Mouse (Mus musculus) right cerebral cortex, postnatal 14 days (tissue): ENCODE measurements around the gene St3gal4.
A peak's percentile ranks its signal among the peaks of the same experiment; 100 is the strongest.
"Not testable (repeated sequence)": the region's sequence is repeated elsewhere in the genome, so short reads cannot be mapped to it uniquely, and the experiment has no call there.

ENCODE experiments used
- DNase-seq: peaks from one replicate; pipeline ENCODE4 v3.0.0; 2022

Gene St3gal4

DNA sequence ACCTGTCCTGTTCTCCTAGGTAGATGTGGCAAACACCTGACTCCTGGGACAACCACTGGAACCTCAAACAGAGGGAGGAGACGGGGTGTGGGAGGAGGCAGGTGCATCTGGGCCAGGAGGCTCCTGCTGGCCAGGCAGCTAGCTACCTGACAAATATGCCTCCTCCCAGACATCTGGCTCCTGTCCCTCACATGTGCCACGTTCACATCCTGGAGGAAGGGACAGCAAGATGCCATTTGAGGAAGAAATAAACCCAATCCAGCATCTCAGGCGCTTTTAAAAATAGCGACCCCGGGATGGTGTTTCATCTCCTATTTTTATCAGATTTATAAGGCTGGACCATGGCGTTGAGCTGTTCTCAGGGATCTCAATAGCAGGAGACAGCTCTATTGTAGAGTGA, at the start of gene St3gal4:
St3gal4 (minus strand) TSS at position 101 of the 400 bp plus-strand sequence.
- DNase-seq = no peak

DNA sequence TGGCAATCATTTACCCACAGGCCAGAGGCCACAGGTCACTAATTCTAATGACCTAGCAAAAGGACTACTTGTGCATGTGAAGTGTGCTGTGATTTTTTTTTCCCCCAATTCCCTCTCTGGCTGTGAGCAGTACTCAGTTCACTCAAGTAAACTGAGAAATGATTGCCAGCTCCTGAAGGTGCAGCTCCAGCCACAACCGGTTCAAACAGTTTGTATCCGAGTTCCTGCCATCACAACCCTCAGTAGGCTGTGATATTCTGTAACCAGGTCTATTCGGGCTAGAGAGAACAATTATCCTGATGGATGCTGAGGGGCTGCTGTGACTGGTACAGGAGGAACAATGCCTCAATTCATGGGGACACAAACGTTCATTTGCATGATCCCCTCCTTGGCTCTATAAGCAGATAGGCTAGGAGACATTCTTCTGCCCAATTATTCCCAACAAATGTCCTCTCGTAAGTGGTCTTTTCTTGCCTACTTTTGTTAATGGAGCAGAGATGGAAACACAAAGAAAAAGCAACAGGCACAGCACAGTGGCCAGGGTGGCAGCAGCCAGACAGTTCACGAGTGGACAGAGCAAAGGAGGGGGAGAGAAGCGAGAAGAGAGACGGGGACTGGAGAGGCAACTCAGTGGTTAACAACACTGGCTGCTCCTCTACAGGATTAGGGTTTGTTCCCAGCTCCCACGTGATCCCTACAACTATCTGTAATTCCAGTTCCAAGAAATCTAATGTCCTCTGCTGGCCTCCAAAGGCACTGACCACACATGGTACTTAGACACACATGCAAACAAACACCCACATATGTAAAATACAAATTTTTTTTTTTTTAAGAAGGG, 47.9 kb upstream of the St3gal4 start:
- DNase-seq = no peak

DNA sequence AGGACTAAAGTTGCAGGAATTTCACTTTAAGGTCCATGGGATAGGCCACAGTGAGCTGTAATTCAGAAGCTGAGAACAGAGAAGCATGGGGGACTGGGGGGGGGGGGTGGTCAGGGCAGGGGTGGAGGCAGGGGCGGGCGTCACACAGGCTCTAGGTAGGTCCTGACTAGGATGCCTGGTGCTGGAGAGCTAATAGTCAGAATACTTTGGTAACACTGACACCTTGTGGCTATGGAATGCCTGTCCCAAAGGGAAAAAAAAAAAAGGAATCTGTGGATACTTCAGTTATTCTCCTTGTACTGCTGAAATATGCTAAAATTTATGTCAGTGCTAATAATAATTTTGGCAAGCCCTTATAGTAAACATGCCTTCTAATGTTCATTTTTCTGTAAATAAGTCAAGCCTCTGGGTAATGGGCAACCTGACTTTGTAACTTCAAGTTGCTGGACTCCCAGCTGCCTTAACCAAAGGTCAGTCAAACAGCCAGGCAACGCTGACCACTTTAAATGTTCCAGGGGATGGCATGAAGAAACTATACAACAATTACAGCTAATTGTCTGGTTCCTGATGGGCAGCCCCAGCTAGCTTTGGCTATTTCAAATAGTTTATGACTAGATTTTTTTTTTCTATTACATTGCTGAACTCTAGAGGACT, 47.2 kb upstream of the St3gal4 start:
- no peak for DNase-seq

DNA sequence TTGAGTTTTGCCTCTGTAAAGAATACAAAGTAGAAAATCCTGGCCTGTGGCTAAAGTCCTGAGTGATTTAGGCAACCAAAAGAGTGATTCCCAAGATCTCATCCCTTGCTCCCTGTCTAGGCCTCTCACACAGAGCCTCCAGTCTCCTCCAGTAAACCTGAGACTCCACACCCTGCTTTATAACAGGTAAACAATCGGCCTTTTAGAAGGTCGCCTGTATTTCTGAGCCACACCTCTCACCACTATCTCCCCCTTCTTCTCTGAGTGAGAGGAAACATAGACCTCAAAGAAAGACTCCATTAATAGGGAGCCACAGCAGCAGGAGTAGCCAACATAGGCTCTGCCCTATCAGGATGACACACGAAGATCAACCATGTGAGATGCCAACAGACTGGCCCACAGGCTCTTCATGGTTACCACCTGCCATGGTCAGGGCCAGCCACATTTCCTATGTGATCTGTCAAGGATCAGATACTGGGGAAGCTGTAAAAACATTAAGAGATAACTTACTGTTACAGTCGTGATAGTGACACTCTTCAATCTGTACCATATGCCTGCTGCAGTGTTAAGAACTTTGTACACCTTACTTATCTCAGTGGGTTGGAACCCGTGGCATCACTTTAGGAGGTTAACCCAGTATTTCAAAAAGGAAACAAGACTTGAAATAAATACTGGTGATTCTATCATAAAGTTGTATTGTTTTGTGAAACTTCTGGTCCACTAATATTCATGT, 45.2 kb upstream of the St3gal4 start:
- DNase-seq = no peak

DNA sequence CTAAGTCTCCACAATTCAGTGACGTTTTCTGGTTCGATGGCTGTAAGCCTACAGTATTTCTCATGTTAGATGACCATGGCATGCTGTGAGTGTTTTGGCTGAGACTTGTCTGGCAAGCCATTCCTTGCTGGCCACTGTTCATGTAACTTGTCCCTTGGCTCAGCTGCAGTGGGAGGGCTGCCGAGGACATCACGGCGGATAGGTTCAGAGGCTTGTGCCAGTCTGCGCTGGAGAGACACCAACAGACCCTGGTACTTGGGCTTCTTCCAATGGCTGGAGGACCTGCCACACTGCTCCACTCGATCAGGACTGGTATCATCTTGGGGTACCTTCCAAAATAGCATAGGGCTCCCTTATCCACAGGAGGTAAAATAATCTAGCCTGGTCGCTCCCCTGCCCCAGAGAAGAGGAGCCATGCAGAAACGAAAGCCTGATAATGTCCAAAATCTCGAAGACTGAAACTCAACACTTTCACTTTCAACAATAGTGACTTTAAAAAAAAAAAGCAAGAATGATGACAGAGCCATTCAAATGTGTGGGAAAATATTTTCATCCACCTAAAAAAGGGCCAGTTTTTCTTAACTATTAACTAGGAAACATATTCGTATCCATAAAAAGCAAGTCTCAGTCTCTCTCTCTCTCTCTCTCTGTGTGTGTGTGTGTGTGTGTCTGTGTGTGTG, 44.1 kb upstream of the St3gal4 start:
- no peak for DNase-seq

DNA sequence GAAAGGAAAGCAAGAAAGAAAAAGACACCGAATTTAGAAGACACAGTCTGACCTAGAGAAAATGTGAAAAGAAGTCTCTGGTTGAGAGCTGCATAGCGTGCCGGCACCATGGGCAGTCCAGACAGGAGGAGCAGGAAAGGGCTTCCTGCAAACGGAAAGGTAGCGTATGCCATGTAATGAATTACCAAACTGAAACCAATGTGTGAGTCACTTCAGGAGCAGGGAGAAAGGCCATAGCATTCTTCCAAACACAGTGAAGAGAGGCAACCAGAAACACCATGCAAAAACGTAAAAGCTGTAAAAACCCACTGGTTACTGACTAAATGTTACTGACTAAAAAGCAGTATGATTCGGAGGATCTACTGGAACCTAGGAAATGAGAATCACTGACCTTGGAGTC, 42.7 kb upstream of the St3gal4 start:
- no peak for DNase-seq

DNA sequence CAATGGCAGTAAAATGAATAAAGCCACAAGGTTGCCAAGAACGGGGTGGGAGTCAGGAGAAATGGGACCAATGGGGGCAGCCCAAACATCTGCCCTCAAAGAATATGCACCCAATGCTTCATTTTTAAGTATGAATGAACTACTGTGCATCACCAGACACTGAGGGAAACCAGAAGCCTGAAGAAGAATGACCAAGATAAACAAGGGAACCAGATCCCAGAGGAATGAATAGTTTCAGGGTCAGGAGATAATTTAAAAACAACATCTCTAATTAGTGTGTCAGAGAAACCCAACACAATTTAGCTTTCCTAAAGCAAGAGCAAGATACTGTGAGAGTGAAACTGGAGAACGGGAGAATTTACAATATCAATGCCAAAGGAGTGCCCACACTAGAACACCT, 41.6 kb upstream of the St3gal4 start:
- DNase-seq = no peak

DNA sequence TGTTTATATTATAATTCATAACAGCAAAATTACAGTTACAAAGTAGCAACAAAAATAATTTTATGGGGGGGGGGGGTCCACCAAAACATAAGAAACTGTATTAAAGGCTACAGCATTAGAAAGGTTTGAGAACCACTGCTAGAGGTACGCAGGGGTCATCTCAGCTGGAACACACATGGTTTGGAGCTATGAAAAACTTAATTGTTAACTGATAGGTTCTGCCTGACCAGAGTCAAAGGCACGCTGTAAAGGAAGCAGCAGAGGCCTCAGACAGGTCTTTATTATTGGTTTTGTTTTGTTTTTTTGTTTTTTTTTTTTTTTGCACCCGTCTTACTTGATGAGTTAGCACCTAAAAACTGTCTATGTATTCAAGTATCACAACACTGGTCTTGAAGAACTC, 39.4 kb upstream of the St3gal4 start:
- no peak for DNase-seq

DNA sequence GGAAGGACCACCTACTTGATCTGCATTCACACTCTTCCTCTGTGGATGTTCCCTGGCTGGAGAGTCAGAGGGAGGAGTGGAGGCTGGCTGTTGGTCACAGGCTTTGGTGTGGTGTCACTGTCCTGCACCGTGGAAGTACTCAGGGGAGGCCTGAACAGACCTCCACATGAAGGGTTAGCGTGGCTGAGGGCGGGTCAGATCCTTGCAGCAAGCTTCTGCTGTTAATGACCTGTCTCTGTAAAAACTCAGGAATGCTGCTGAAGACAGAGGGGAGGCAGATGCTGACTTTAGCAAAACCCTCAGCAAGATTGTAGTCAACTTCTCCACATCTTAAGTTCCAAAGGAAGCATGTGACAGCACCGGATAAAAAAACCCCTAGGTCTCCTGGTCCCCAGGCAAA, 37.8 kb upstream of the St3gal4 start:
- DNase-seq = no peak

DNA sequence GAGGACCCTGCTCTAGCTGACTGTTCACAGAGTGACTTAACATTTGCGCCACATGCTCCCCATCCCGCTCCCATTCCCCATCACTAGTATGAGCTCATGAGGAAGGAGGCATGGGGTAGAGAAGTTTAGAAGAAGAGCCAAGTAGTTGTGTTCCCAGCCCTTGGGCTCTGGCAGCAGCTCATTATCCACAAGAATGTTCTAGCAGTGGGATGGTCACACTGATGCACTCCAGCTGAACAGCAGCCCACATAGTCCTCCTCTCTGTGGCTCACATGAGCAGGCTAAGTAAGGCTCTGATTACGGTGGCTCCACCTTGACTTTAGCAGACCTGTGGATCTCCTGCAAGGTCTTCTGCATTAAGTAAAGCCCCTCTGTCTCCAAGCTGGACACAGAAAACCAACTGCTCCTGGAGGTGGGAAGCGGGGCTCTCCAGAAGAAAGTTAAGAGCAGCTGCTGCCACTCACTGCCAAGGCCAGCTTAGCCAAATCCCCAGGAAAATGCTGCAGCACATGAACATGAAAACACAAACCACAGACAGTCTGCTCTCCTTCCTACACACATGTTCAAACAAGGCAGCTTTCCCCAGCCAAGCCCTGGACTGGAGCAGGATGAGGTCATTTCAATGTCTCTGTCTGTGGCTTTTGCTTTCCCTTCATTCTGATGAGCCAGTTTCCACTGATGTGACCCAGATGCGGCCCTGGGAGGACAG, 37.1 kb upstream of the St3gal4 start:
- no peak for DNase-seq

DNA sequence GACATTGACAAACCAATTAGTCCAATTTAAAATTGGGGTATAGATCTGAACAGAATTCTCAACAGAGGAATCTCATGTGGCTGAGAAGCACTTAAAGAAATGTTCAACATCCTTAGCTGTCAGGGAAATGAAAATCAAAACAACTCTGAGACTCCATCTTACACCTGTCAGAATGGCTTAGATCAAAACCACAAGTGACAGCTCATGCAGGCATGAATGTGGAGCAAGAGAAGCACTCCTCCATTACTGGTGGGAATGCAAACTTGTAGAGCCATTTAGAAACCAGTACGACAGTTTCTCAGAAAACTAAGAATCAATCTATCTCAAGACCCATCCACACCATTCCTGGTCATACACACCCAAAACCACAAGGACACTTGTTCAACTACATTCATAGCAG, 33.9 kb upstream of the St3gal4 start:
- DNase-seq = no peak

DNA sequence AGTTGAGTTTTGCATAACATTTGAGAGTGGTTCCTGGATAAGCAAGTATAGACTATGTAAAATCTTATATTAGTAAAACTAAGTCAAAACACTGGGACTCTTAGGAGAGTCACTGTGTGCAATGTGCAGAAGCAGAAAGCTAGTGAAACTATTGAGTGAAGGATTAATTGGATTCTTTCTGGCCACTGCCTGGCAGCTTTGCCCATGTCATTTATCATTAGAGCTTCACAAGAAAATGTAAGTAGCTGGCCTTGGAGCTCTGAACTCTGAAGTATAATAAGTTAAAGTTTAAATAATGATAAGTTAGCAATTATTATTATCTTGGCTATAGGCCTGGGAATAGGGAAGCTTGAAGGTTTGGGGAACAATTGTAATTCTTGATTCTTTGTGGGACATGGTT, 29.8 kb upstream of the St3gal4 start:
- not testable (repeated sequence) for DNase-seq

DNA sequence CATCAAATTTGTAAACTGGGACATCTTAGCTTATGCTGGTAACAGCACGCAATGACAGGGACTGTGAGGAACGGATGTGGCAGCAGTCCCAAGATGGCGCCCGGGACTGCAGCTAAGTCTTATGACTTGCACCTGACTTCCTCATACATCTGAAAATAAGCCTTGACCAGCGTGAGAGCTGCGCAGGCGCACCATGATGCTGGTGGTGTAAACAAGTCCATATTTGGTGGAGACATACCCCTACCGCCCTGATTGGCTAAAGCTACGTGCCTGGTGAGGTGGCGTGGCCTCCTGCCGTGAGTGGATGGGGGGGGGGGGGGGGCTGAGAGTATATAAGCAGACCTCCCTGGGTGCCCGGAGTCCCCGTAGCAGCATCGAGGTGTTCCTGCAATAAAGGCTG, 28.2 kb upstream of the St3gal4 start:
- not testable (repeated sequence) for DNase-seq

DNA sequence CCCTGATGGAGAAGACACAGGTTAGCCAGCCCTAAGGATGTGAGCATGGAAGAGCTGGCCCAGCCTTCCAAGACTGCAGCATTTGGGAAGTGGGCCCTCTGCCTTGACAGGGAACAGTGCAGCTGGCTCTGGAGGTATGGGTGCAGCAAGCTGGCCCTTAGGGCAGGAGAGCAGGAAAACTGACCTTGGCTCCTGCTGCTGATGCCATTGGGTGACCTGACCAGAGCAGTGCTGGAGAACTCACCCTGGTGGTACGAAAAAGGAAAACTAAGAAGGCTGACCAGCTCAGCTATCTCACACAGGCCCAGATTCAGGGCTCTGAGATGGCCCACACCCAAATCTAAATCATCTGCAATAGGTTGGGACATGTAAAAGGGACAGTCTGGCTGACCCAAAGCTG, 26.8 kb upstream of the St3gal4 start:
- no peak for DNase-seq

DNA sequence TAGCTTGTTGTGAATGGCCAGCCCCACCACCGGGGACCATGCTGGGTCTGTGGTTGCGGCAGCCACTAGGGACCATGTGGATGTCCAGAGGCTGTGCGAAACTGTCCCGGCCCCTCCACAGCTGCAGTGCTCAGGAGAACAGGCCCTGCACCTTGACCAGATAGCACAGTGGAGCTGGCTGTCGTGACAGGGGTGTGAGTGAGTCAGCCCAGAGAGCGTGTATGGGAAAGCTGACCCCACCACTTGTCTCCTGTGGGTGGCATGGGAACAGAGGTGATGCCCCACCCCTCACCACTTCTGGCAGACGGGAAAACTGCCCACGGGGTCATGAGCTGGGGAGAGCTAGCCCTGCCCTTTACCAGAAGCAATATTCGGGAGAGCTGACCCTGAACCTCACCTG, 26.1 kb upstream of the St3gal4 start:
- DNase-seq = no peak

DNA sequence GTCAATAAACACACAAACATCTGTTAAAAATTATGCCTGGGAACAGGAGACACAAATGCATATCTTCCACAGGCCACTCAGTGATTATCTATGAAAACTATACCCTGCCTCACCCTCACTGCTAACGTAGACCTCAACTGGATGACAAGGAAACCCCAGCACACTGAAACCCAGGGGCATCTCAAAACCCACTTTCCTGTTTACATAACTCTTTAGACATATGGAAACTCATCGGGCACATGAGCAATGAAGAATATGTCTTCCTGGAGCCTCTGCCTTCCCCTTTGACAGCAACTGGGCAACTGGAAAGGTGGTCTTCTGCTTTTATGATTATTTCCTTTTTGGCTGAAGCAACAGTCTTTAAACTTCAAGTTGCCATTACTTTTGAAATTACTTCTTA, 23.2 kb upstream of the St3gal4 start:
- DNase-seq = no peak

DNA sequence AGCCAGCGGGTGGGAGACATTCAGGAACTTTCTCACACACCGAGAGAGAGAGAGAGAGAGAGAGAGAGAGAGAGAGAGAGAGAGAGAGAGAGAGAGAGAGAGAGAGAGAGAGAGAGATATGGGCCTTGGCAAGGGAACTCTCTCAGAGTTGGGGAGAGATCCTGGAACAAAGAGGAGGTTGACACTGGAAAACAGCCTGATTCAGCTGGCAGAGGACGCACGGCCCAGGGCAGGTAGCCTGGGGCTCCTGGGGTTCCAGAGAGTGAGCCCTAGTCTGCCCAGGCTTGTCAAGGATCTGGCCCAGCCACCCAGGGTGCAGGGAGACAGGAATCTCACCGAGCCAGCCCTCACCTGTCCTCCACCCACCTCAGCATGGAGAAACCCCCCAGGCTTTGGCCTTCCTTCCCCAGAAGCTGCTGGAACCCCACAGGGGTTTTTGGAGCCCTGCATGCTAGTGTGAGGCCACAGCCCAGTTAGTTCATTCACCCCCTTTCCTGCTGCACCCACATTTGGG, 20.2 kb upstream of the St3gal4 start:
- no peak for DNase-seq

DNA sequence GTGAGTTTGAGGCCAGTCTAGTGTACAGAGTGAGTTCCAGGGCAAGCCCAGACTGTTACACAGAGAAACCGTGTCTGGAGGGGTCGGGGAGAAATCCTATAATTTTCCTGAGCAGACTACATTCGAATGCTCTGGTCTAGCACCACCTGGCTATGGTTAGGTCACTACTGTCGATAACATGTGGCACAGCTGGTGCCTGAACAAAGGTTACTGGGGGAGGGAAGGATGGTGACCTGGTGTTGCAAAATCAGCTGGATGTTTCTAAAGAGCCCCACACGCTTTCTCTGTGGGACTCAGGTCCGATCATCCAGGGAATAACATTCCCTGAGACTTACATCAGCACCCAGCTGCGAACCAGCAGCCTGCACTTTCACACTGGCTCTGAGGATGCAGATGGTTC, 19.0 kb upstream of the St3gal4 start:
- no peak for DNase-seq

DNA sequence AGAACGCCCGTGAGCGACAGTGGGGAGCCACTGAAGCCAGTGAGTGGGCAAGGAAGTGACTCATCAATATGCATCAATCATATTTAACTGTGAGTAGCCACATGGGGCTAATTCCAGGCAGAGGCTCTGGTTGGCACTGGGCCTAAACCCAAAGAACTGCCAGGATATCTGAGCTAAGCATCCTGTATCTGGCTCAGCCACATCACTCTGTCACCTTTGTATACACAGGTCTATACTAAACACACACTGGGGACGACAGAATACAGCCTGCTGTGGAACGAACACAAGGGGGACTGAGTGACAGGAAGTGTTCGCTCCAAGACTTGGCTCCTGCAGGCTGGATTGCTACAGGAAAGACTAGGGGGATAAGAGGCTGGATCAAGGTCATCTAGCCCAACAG, 16.5 kb upstream of the St3gal4 start:
- DNase-seq = no peak

DNA sequence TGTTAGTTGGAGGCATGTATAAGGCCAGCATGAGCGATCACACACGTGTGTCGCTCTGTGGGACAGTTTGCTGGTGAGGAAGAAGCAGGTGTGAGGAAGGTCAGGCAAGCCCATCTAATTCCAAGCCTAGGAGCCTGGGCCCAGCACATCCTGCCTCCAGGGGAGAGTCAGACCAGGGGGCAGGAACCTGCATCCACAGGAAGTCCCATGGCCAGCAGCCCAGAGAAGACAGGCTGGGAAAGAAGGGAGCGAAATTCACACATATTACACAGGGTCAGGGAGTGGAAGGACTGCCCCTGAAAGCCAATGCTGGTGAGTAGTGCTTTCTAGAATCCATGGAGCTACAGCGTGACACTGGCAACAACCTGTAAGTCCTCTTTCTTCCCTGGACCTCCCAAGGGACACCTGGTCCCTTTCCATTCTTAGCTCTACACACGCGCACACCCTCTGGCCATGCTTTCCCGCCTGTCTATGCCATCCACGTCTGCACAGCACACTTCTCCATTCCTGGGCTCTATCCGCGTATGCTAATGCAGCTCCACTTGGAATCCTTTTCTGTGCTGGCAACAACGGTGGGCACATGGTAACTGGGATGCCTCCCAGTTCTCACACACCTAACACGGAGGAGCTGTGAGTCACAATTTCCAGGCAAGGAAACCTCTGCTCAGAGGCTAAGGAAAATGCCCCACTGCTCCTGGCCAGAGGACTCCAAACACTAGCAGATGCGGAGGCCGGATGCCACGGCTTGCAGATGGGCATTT, 12.7 kb upstream of the St3gal4 start:
- DNase-seq = peak; percentile 43

DNA sequence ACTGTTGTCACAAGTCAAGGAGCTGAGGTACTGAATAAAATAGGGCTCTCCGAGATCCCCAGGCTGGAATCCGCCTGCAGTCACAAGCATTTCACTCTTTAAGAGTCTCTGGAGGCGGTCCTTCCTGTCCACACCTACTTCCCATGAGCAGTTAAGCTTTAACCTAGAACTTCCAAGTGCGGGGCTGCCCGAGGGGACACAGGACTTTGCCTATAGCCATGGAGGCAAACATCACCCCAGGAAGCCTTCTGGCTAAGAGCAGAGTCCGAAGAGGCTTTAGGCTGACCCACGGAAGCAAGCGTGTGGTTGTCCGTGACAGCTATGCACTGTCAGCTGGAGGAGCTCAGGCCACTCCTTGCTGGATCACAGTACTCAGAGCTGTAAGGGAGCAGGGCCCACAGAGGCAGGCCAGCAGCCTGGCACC, 9.9 kb upstream of the St3gal4 start:
- no peak for DNase-seq

DNA sequence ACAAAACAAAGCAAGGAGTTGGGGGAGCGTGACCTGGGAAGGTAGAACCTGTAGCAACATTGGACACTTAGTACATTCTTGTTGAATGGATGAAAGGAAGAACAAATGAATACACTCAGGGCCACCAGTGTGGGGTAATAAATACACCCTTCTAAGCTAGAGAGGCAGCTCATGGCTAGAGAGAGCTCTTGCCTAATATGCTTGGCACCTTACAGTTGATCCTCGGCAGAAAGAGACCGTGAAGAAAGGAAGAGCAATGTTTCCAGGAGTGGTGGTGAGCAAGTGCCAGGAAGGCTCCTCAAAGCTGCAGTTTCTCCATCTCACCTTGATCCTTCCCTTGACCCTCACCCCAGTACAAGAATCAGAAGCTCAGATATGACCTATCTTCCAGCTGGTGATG, 9.5 kb upstream of the St3gal4 start:
- DNase-seq = no peak
